Mouse (Mus musculus) intestine, embryonic 15.5 days (tissue): Measurements from ENCODE around the gene Hspa1a. TPM values are rescaled to one million over a fixed set of nuclear protein-coding genes. Genes with fewer than 3 reads are reported as not detected.
A peak's percentile ranks its signal among the peaks of the same experiment; 100 is the strongest.
"Not testable (repeated sequence)": the region's sequence is repeated elsewhere in the genome, so short reads cannot be mapped to it uniquely, and the experiment has no call there.

Source experiments
- ATAC-seq: fragments of 200-750 bp; cut with Nextera tagmentation; 2 replicates; pipeline ENCODE4 v1.8.0; 2017; ENCODE audit warnings: moderate TSS enrichment, moderate library complexity
- H3K27ac ChIP-seq: fragments of 300-500 bp; sonication (generic); 2 replicates; pipeline ENCODE4 v1.5.1; 2015; ENCODE audit warnings: mild to moderate bottlenecking, inconsistent platforms
- H3K27me3 ChIP-seq: fragments of 300-500 bp; sonication (generic); replicated peaks from 2 replicates; pipeline ENCODE4 v1.6.1; 2015; ENCODE audit warnings: inconsistent platforms
- H3K36me3 ChIP-seq: fragments of 300-500 bp; sonication (generic); 2 replicates; pipeline ENCODE4 v1.6.1; 2015; ENCODE audit warnings: inconsistent platforms
- H3K4me1 ChIP-seq: fragments of 300-500 bp; sonication (generic); replicated peaks from 2 replicates; pipeline ENCODE4 v1.6.1; 2015; ENCODE audit warnings: inconsistent platforms
- H3K4me2 ChIP-seq: fragments of 300-500 bp; sonication (generic); replicated peaks from 2 replicates; pipeline ENCODE4 v1.6.1; 2015; ENCODE audit warnings: mild to moderate bottlenecking, inconsistent platforms
- H3K4me3 ChIP-seq: fragments of 300-500 bp; sonication (generic); replicated peaks from 2 replicates; pipeline ENCODE4 v1.5.1; 2015; ENCODE audit warnings: inconsistent platforms
- H3K9ac ChIP-seq: fragments of 300-500 bp; sonication (generic); 2 replicates; pipeline ENCODE4 v1.6.1; 2015; ENCODE audit warnings: inconsistent platforms
- H3K9me3 ChIP-seq: fragments of 300-500 bp; sonication (generic); 2 replicates; pipeline ENCODE4 v1.6.1; 2016; ENCODE audit warnings: inconsistent platforms
- WGBS: fragments of 180-500 bp; shearing (Covaris S2); methylation state at CpG from one replicate; pipeline ENCODE4 v1.1.7; 2015; 5-methylcytosine and 5-hydroxymethylcytosine counted together
- polyA plus RNA-seq: library from polyadenylated mRNA; unstranded; fragments of >200 nt; fragmentation: Nextera tagmentation; extraction: Ambion mirVana; gene quantifications from 2 replicates; pipeline ENCODE4 v1.2.1, GENCODE M21; 2015

Gene Hspa1a
- polyA plus RNA-seq, 1 experiment from 2014 or later, result 6.2 TPM

DNA sequence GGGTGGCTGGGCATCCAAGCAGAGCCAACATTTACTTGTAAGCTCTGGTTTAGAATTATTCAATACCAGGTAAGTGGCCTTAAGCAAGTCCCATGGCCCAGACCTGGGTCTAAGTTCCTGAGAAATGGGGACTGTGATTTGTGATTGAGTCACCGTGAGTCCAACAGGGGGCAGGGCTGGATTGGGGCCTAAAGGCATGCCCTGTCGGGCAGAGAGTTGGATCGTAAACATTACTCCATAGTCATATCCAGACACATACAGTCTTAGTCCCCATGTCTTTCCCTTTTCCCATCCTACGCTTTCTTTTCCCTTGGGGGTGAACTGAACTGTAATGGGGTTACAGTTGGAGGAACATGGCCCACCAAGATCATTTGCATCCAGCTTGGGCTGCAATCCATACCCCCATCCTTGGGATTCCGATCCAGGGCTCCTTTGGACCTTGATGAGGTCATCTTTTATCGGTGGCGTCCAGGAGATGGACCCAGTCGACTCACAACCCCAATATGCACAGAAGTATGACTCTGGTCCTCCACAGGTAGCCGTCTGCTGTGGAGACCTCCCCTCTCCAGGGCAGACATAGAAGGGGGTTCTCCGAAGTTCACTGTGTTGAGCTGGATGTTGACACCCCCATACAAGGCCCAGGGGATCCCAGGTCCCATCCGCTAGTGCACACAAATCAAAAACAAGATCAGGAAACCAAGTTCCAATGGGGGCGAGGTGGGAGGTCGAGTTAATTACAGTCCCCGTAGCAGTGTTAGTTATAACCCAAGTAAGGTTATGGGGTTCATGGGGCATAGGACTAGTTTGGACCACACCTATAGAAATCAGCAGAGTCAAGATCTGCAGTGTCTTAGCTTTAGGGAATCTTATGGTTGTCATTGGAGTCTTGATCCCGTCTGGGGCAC is 26.8 kb upstream of the Hspa1a start:
- ATAC-seq, result no peak
- H3K4me3 ChIP-seq, result peak overlapping the region; percentile 42
- 0 out of 2 replicates have a peak, but pooled peaks cover 4% of the 10 kb centered on the region for H3K36me3 ChIP-seq
- peak overlapping the region; percentile 62; the same call in 1 of the 2 replicates for H3K9ac ChIP-seq
- peaks cover 43% of the 10 kb centered on the region for H3K4me1 ChIP-seq
- no peaks in the 10 kb centered on the region for H3K9me3 ChIP-seq
- 91% methylated on average over 15 of the region's 15 CpGs for WGBS
- H3K27ac ChIP-seq, result 0 out of 2 replicates have a peak overlapping the region, but pooled peaks have one; percentile 74
- no peaks in the 10 kb centered on the region for H3K27me3 ChIP-seq
- H3K4me2 ChIP-seq, result peak overlapping the region; percentile 93

GRCm38 (mm10) chr17:34997142-34997483 is 25.2 kb upstream of the Hspa1a start:
- Histone ChIP-seq H3K4me3 (no peak overlapping the region), H3K9me3 (no peaks in the 10 kb centered on the region), H3K27ac (no peak overlapping the region), H3K36me3 (0 out of 2 replicates have a peak, but pooled peaks cover 4% of the 10 kb centered on the region), H3K9ac (no peak overlapping the region), H3K27me3 (no peaks in the 10 kb centered on the region), H3K4me2 (peak overlapping the region; percentile 36), H3K4me1 (peaks cover 27% of the 10 kb centered on the region)
- ATAC-seq, result no peak
- WGBS, result 87% methylated on average over 5 of the region's 5 CpGs

DNA sequence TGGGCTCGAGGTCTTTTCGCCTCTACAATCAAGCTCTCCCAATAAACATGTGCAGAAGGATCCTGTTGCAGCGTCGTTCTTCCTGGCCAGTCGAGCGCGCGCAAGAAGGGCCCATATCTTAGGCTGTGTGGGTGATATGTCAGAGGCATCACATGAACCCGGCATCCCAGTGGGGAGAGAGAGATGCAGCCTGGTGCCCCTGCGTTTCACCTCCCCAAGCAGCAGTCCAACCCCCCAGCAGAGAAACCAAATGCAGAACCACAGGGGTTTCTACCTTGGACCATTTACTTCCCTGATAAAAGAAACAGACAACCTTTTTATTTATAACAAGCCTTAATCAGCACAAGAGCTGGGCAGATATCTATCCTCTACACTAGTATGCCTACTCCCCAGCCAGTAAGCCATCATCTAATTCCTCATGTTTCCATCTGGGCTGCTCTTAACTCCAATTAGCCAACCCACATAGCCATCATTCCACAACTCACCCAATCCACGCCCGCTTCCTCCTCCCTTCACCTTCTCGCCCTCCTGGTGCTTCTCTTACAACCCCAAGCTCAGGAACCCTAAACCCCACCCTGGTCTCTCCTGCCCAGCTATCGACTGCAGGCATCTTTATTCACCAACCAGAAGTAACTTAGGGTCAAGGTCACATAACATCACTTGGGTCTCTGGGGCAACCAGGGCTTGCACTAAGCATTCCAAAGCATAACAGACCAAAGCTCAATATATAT is 24.6 kb upstream of the Hspa1a start:
- no peaks in the 10 kb centered on the region for H3K9me3 ChIP-seq
- no peak overlapping the region for H3K27ac ChIP-seq
- peaks cover 27% of the 10 kb centered on the region for H3K4me1 ChIP-seq
- ATAC-seq, result no peak
- 0 out of 2 replicates have a peak, but pooled peaks cover 4% of the 10 kb centered on the region for H3K36me3 ChIP-seq
- H3K27me3 ChIP-seq, result no peaks in the 10 kb centered on the region
- H3K4me2 ChIP-seq, result peak overlapping the region; percentile 36
- no peak overlapping the region for H3K4me3 ChIP-seq
- no peak overlapping the region for H3K9ac ChIP-seq
- 88% methylated on average over 13 of the region's 14 CpGs for WGBS

GRCm38 (mm10) chr17:34995927-34996326 is 24.0 kb upstream of the Hspa1a start:
- H3K9ac ChIP-seq, ATAC-seq, H3K4me2 ChIP-seq, H3K36me3 ChIP-seq, H3K4me3 ChIP-seq, H3K27me3 ChIP-seq, H3K9me3 ChIP-seq, H3K27ac ChIP-seq: not testable (repeated sequence)
- peaks cover 27% of the 10 kb centered on the region for H3K4me1 ChIP-seq
- 96% methylated on average over 4 of the region's 4 CpGs for WGBS

DNA sequence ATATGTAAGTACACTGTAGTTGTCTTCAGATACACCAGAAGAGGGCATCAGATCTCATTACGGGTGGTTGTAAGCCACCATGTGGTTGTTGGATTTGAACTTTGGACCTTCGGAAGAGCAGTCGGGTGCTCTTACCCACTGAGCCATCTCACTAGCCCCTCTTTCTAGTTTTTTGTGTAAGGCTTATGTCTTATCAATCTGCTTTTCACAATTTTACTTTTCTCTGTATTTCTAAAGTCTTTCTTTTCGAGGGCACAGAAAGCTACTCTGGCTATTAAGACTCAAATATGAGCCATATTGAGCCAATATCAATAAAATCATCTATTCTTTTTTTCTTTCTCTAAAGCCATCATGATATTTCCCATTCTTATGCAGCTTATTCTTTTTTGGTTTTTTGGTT is 23.2 kb upstream of the Hspa1a start:
- not testable (repeated sequence) for H3K36me3 ChIP-seq, H3K4me3 ChIP-seq, ATAC-seq, H3K4me2 ChIP-seq, H3K27ac ChIP-seq, H3K9me3 ChIP-seq, H3K9ac ChIP-seq, H3K27me3 ChIP-seq
- WGBS, result 80% methylated on average over 4 of the region's 4 CpGs
- peaks cover 27% of the 10 kb centered on the region for H3K4me1 ChIP-seq

DNA sequence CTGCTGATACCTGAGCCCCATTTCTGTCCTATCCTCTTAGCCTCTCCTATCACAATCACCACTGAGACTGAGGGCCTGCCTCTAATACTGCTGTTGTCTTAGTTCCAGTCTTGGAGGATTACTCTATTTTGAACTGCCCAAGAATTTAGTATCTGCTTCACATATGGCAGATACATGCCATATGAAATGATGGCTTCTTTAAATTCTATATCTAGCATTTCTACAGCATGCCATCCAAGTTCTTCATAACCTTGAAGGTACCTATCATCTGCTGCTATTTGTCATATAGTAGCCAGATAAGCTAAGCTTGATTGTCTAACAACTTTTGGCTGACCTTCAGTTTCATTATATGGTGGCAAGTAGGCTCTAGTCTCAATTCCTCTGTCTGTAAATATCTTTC is 22.8 kb upstream of the Hspa1a start:
- H3K27ac ChIP-seq, result no peak overlapping the region
- H3K36me3 ChIP-seq, result 0 out of 2 replicates have a peak, but pooled peaks cover 10% of the 10 kb centered on the region
- H3K27me3 ChIP-seq, result no peaks in the 10 kb centered on the region

GRCm38 (mm10) chr17:34984218-34984617 is 12.3 kb upstream of the Hspa1a start:
- Histone ChIP-seq H3K36me3 (peaks cover 17% of the 10 kb centered on the region), H3K4me1 (peaks cover 17% of the 10 kb centered on the region; the same call in 1 of the 2 replicates), H3K9me3 (no peaks in the 10 kb centered on the region), H3K27me3 (no peaks in the 10 kb centered on the region), H3K27ac (no peak overlapping the region), H3K9ac (no peak overlapping the region), H3K4me2 (no peak overlapping the region), H3K4me3 (no peak overlapping the region)
- no peak for ATAC-seq
- 78% methylated on average over 2 of the region's 2 CpGs for WGBS

More for the DNA sequence above, 22.8 kb upstream of the Hspa1a start:
- no peak for ATAC-seq
- Histone ChIP-seq H3K4me3 (no peak overlapping the region), H3K4me1 (peaks cover 23% of the 10 kb centered on the region), H3K4me2 (no peak overlapping the region), H3K9ac (no peak overlapping the region), H3K9me3 (no peaks in the 10 kb centered on the region)

DNA sequence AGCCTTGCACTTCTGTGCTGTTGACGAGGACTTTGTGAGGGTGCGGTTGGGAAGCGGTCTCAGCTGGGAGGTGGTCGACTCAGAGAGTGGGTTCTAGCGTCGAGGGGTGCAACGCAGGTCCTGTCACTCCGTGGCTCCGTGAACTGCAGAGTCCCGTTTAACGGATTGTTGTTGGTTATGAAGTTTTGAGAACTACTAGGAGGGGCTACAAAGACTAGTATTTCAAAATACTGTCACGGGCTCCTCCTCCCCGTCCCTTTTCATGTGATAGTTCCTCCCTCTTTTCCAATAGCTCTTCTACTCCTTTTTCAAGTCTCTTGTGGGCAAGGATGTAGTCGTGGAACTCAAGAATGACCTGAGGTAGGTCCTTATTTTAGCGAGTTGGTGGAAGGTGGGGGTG is 10.4 kb upstream of the Hspa1a start:
- Histone ChIP-seq H3K4me1 (peaks cover 17% of the 10 kb centered on the region; the same call in 1 of the 2 replicates), H3K4me3 (peak overlapping the region; percentile 79), H3K36me3 (peaks cover 17% of the 10 kb centered on the region), H3K9me3 (no peaks in the 10 kb centered on the region), H3K27ac (peak overlapping the region; percentile 99), H3K4me2 (peak overlapping the region; percentile 74), H3K9ac (peak overlapping the region; percentile 84), H3K27me3 (no peaks in the 10 kb centered on the region)
- under 1% methylated on average over 15 of the region's 15 CpGs for WGBS
- no peak; the same call in none of the 2 replicates for ATAC-seq

- ATAC-seq, result peak; percentile 96
- H3K36me3 ChIP-seq, result peaks cover 17% of the 10 kb centered on the region
- no peaks in the 10 kb centered on the region for H3K9me3 ChIP-seq
- H3K9ac ChIP-seq, result peak within 1 kb of the TSS; percentile 84
- H3K27me3 ChIP-seq, result no peaks in the 10 kb centered on the region
- peak within 1 kb of the TSS; percentile 99 for H3K27ac ChIP-seq
- peak within 1 kb of the TSS; percentile 74 for H3K4me2 ChIP-seq
- H3K4me3 ChIP-seq, result peak within 1 kb of the TSS; percentile 79
- WGBS, result under 1% methylated on average over 58 of the region's 58 CpGs
- H3K4me1 ChIP-seq, result peaks cover 17% of the 10 kb centered on the region; the same call in 1 of the 2 replicates
Measured at GRCm38 (mm10) chr17:34981690-34982180, 9.8 kb upstream of the Hspa1a start, which contains the start of gene Lsm2. Lsm2 (plus strand) TSS chr17:34981862.

GRCm38 (mm10) chr17:34980655-34981054 is 8.7 kb upstream of the Hspa1a start:
- Histone ChIP-seq H3K36me3 (peaks cover 8% of the 10 kb centered on the region), H3K4me3 (peak overlapping the region; percentile 79), H3K9me3 (no peaks in the 10 kb centered on the region), H3K27ac (peak overlapping the region; percentile 99; the same call in 1 of the 2 replicates), H3K4me1 (peaks cover 17% of the 10 kb centered on the region; the same call in 1 of the 2 replicates), H3K27me3 (no peaks in the 10 kb centered on the region), H3K4me2 (peak overlapping the region; percentile 74), H3K9ac (peak overlapping the region; percentile 84; the same call in 1 of the 2 replicates)
- WGBS, result 11% methylated on average over 2 of the region's 2 CpGs
- ATAC-seq, result 0 out of 2 replicates have a peak, but pooled peaks have one; percentile 22

DNA sequence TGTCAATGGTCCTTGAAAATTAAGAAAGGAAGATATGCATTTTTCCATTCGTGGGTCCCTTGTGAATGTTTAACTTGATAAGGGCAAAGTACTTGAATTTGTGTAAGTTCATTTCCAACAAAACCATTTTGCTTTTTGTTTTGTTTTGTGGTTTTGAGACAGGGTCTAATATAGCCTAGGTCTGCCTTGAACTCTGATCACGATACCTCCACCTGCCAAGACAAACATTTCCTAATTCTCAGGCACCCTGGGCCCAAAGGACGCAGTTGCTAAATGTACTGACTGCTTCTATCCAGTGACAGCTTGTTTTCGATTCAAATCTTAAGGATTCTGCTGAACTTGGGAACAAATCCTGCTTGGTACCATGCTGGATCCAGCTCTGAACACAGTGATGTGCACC is 7.7 kb upstream of the Hspa1a start:
- Histone ChIP-seq H3K36me3 (no peaks in the 10 kb centered on the region), H3K9ac (no peak overlapping the region), H3K4me3 (no peak overlapping the region), H3K4me2 (no peak overlapping the region), H3K27ac (no peak overlapping the region), H3K4me1 (peaks cover 17% of the 10 kb centered on the region; the same call in 1 of the 2 replicates), H3K27me3 (no peaks in the 10 kb centered on the region), H3K9me3 (no peaks in the 10 kb centered on the region)
- ATAC-seq, result no peak
- 85% methylated on average over 4 of the region's 4 CpGs for WGBS

DNA sequence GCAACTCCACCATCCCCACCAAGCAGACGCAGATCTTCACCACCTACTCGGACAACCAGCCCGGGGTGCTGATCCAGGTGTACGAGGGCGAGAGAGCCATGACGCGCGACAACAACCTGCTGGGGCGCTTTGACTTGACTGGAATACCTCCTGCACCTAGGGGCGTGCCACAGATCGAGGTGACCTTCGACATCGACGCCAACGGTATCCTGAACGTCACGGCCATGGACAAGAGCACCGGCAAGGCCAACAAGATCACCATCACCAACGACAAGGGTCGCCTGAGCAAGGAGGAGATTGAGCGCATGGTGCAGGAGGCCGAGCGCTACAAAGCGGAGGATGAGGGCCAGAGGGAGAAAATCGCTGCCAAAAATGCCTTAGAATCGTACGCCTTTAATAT is 6.3 kb upstream of the Hspa1a start:
- ATAC-seq, result no peak
- no peaks in the 10 kb centered on the region for H3K27me3 ChIP-seq
- 89% methylated on average over 27 of the region's 27 CpGs for WGBS

More for the DNA sequence above, 6.3 kb upstream of the Hspa1a start:
- Histone ChIP-seq H3K4me3 (no peak overlapping the region), H3K4me2 (no peak overlapping the region), H3K9me3 (no peaks in the 10 kb centered on the region), H3K36me3 (no peaks in the 10 kb centered on the region), H3K4me1 (peaks cover 13% of the 10 kb centered on the region; the same call in 1 of the 2 replicates), H3K27ac (no peak overlapping the region), H3K9ac (no peak overlapping the region)
